Mouse (Mus musculus) heart, adult 2 months (tissue): Measurements from ENCODE around the gene Sult6b2.

Experiments
- CTCF ChIP-seq: fragments of 200-600 bp; IDR thresholded peaks from 2 replicates; pipeline ENCODE4 v1.8.1; 2022; ENCODE audit warnings: antibody characterized with exemption, mild to moderate bottlenecking, moderate library complexity
- EP300 ChIP-seq: fragments of 200-500 bp; IDR thresholded peaks from 2 replicates; pipeline ENCODE4 v1.6.1; 2011; ENCODE audit warnings: low read depth, low read length, control low read depth; ENCODE audit not compliant: insufficient read depth
- POLR2A ChIP-seq: fragments of 200-500 bp; IDR thresholded peaks from 2 replicates; pipeline ENCODE4 v1.6.1; 2011; ENCODE audit warnings: mild to moderate bottlenecking, low read depth, low read length, control low read depth; ENCODE audit not compliant: insufficient read depth

- TF ChIP-seq CTCF: no peak
- TF ChIP-seq POLR2A: no peak
- no peak for TF ChIP-seq EP300
Measured at GRCm38 (mm10) chr6:142759633-142760032, 44.7 kb downstream of the Sult6b2 start.
